Mouse (Mus musculus) small intestine, adult 2 months (tissue): ENCODE data around the gene Mrtfa. TPM values are rescaled to one million over a fixed set of nuclear protein-coding genes. Genes with fewer than 3 reads are reported as not detected.

Source experiments
- H3K27ac ChIP-seq: fragments of 200-500 bp; 2 replicates; pipeline ENCODE4 v1.5.1; 2012; ENCODE audit warnings: low read depth, low read length, control low read depth, inconsistent platforms; ENCODE audit not compliant: insufficient read depth
- H3K27me3 ChIP-seq: fragments of 200-500 bp; 2 replicates; pipeline ENCODE4 v1.6.1; 2012; ENCODE audit warnings: mild to moderate bottlenecking, moderate library complexity, low read length, inconsistent platforms; ENCODE audit not compliant: control insufficient read depth, insufficient read depth
- H3K36me3 ChIP-seq: fragments of 200-500 bp; 2 replicates; pipeline ENCODE4 v1.6.1; 2012; ENCODE audit warnings: mild to moderate bottlenecking, low read length, control low read depth, inconsistent platforms; ENCODE audit not compliant: control insufficient read depth, insufficient read depth
- H3K4me1 ChIP-seq: fragments of 200-500 bp; 2 replicates; pipeline ENCODE4 v1.6.1; 2012; ENCODE audit warnings: low read length, inconsistent platforms, mixed read lengths; ENCODE audit not compliant: control insufficient read depth, insufficient read depth, insufficient read length
- H3K4me3 ChIP-seq: fragments of 200-500 bp; 2 replicates; pipeline ENCODE4 v1.5.1; 2012; ENCODE audit warnings: low read depth, mild to moderate bottlenecking, control low read depth, inconsistent platforms, low read length, moderate library complexity
- CTCF ChIP-seq: fragments of 200-500 bp; IDR thresholded peaks from 2 replicates; pipeline ENCODE4 v1.5.1; 2012; ENCODE audit warnings: low read depth, mild to moderate bottlenecking, control low read depth, inconsistent platforms, low read length, moderate library complexity, mixed read lengths; ENCODE audit not compliant: insufficient replicate concordance, insufficient read length; ENCODE audit errors: extremely low read depth
- POLR2A ChIP-seq: fragments of 200-500 bp; IDR thresholded peaks from 2 replicates; pipeline ENCODE4 v1.6.1; 2012; ENCODE audit warnings: low read depth, mild to moderate bottlenecking, control low read depth, inconsistent platforms, low read length, moderate library complexity
- WGBS: fragments of 180-500 bp; shearing (Covaris S2); methylation state at CpG from one replicate; pipeline ENCODE4 v1.1.7; 2018; 5-methylcytosine and 5-hydroxymethylcytosine counted together
- polyA plus RNA-seq: library from polyadenylated mRNA; depleted of rRNA; stranded (reverse); fragments of >200 nt; gene quantifications from 2 replicates; pipeline ENCODE4 v1.2.3, GENCODE M21; 2012

Gene Mrtfa
- polyA plus RNA-seq, 1 experiment, result 34.5 TPM

- no peak overlapping the region for H3K4me3 ChIP-seq
- no peaks in the 10 kb centered on the region for H3K36me3 ChIP-seq
- WGBS, result 71% methylated on average over 2 of the region's 2 CpGs
- no peak overlapping the region for H3K27ac ChIP-seq
- H3K4me1 ChIP-seq, result no peaks in the 10 kb centered on the region
- no peaks in the 10 kb centered on the region for H3K27me3 ChIP-seq
- no peak for TF ChIP-seq CTCF
- TF ChIP-seq POLR2A, result no peak
Observed at GRCm38 (mm10) chr15:81122078-81122477, 68.5 kb downstream of the Mrtfa start.

DNA sequence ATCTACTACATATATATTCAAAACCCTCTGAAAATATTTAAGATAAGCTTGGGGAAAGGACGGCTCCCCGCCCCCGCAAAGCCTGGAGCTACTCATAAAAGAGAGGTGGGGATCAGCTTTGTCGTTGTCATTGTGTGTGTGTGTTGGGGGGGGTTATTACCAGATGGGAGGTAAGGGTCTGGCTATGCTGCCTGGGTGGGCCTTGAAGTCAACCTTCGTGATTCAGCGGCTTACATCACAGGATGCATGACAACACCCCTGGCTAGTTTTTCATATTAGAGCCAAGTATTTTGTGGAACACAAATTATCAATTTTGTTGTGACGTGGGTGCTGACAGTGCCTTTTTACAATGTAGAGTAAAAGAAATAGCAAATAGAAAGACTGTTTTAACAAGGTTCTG lies 69.6 kb downstream of the Mrtfa start:
- Histone ChIP-seq H3K27me3 (no peaks in the 10 kb centered on the region), H3K36me3 (no peaks in the 10 kb centered on the region), H3K4me1 (no peaks in the 10 kb centered on the region), H3K27ac (no peak overlapping the region), H3K4me3 (no peak overlapping the region)
- TF ChIP-seq CTCF (no peak), POLR2A (no peak)
- WGBS, result 88% methylated on average over 7 of the region's 7 CpGs

GRCm38 (mm10) chr15:81120140-81120539 lies 70.4 kb downstream of the Mrtfa start:
- Histone ChIP-seq H3K4me3 (no peak overlapping the region), H3K36me3 (no peaks in the 10 kb centered on the region), H3K27me3 (no peaks in the 10 kb centered on the region), H3K4me1 (no peaks in the 10 kb centered on the region), H3K27ac (no peak overlapping the region)
- WGBS, result 62% methylated on average over 6 of the region's 6 CpGs
- TF ChIP-seq POLR2A, result no peak
- TF ChIP-seq CTCF, result no peak

GRCm38 (mm10) chr15:81118226-81118625 lies 72.3 kb downstream of the Mrtfa start:
- WGBS, result 75% methylated on average over 4 of the region's 4 CpGs

GRCm38 (mm10) chr15:81112589-81112988 lies 78.0 kb downstream of the Mrtfa start:
- no peak for TF ChIP-seq CTCF
- Histone ChIP-seq H3K36me3 (no peaks in the 10 kb centered on the region; the same call in 1 of the 2 replicates), H3K4me1 (no peaks in the 10 kb centered on the region), H3K4me3 (no peak overlapping the region), H3K27me3 (no peaks in the 10 kb centered on the region), H3K27ac (no peak overlapping the region)
- 71% methylated on average over 6 of the region's 6 CpGs for WGBS

More at GRCm38 (mm10) chr15:81118226-81118625, 72.3 kb downstream of the Mrtfa start:
- no peaks in the 10 kb centered on the region for H3K4me1 ChIP-seq
- H3K4me3 ChIP-seq, result no peak overlapping the region
- TF ChIP-seq CTCF (no peak), POLR2A (no peak)
- H3K27me3 ChIP-seq, result no peaks in the 10 kb centered on the region
- no peak overlapping the region for H3K27ac ChIP-seq
- no peaks in the 10 kb centered on the region for H3K36me3 ChIP-seq

DNA sequence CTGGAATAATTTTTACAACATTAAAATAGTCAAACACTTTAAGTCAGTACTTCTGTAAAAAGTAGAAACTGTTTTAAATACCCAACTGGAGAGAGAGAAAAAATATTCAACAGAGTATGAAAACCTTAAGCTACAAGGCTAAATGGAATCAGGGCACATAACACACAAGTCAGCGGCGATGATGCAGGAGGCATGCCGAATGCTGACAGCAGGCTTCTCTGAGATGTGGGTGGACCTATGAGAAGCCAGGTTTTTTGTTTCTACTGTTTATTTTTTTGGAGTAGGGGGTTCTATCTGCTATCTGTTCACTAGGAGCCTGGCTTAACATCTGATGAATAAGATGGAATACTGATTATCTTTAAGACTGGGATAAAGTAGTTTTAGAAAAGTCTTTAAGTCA lies 80.2 kb downstream of the Mrtfa start:
- WGBS, result 86% methylated on average over 3 of the region's 3 CpGs

DNA sequence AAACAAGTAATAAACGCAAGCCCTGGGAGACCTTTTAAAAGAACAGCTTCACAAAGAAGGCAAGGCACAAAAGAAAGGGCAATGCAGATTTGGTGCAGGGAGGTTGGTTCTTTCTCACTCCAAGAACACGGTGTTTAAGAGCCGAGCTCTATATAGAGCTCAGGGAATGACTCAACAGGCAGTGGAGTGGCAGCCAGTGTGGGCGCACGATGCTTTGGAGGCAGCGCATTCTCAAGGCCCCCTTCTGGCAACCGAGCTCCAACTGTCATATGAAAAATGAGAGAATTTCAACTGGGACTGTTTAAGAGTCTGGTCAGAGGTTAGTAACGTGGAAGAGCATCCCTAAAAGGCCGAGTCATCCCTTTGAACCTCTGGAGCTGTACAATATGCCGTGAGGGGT lies 84.6 kb downstream of the Mrtfa start:
- H3K27ac ChIP-seq, result no peak overlapping the region
- TF ChIP-seq CTCF (no peak), POLR2A (no peak)
- WGBS, result 73% methylated on average over 10 of the region's 10 CpGs
- H3K27me3 ChIP-seq, result no peaks in the 10 kb centered on the region
- H3K4me1 ChIP-seq, result peaks cover 2% of the 10 kb centered on the region; the same call in 1 of the 2 replicates
- no peak overlapping the region for H3K4me3 ChIP-seq
- no peaks in the 10 kb centered on the region; the same call in 1 of the 2 replicates for H3K36me3 ChIP-seq

More for the DNA sequence above, 80.2 kb downstream of the Mrtfa start:
- Histone ChIP-seq H3K4me1 (no peaks in the 10 kb centered on the region), H3K27ac (no peak overlapping the region), H3K4me3 (no peak overlapping the region), H3K27me3 (no peaks in the 10 kb centered on the region), H3K36me3 (no peaks in the 10 kb centered on the region; the same call in 1 of the 2 replicates)
- TF ChIP-seq POLR2A, result no peak
- TF ChIP-seq CTCF, result no peak

DNA sequence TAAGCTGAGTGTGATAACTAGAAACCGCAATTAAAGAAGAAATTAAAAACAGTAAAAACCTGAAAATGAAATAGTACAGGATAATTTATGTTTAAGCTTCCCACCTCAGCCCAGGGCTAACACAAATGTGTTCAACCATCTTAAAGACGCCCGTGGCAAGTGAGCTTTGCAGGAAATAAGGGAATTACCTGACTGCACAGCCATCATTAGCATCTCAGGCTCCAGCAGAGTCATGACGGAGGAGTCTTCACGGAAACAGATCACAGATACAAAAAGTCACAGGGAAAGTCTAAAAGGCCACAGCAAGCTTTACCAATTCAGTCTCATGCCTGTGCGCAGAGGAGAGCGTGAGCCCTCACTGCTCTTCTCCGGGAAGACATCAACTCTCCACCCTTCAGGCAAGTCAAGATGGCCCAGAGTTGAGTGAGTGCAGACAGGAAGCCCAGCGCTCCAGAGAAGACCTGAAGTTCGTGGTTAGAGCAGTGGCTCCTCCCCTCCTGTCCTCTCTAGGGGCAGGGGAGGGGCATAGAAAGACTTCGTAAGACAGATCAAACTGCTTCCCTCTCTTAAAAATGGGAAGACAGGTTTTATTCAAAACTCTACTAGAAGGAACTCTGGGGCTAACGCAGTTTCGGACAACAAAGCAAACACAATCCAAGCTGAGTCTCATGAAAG lies 85.8 kb downstream of the Mrtfa start:
- 71% methylated on average over 13 of the region's 13 CpGs for WGBS
- Histone ChIP-seq H3K27me3 (no peaks in the 10 kb centered on the region), H3K4me3 (peak overlapping the region; percentile 63), H3K27ac (0 out of 2 replicates have a peak overlapping the region, but pooled peaks have one; percentile 39), H3K36me3 (no peaks in the 10 kb centered on the region; the same call in 1 of the 2 replicates), H3K4me1 (peaks cover 2% of the 10 kb centered on the region; the same call in 1 of the 2 replicates)
- TF ChIP-seq CTCF (no peak), POLR2A (no peak)
